Mouse (Mus musculus) cortical plate, adult 2 months (tissue): Measurements from ENCODE around the gene Anks1.

Experiments
- CTCF ChIP-seq: fragments of 200-500 bp; IDR thresholded peaks from 2 replicates; pipeline ENCODE4 v1.5.1; 2011; ENCODE audit warnings: mild to moderate bottlenecking, control low read depth, low read length; ENCODE audit not compliant: insufficient read depth; ENCODE audit errors: extremely low read depth
- POLR2A ChIP-seq: fragments of 200-500 bp; IDR thresholded peaks from 2 replicates; pipeline ENCODE4 v1.6.1; 2011; ENCODE audit warnings: mild to moderate bottlenecking, low read length, control low read depth; ENCODE audit not compliant: insufficient read depth; ENCODE audit errors: extremely low read depth

GRCm38 (mm10) chr17:28052293-28052863, 143.3 kb downstream of the Anks1 start:
- TF ChIP-seq CTCF (no peak), POLR2A (no peak)
